Mouse (Mus musculus): ENCODE results near the gene Pecam1.

DNA sequence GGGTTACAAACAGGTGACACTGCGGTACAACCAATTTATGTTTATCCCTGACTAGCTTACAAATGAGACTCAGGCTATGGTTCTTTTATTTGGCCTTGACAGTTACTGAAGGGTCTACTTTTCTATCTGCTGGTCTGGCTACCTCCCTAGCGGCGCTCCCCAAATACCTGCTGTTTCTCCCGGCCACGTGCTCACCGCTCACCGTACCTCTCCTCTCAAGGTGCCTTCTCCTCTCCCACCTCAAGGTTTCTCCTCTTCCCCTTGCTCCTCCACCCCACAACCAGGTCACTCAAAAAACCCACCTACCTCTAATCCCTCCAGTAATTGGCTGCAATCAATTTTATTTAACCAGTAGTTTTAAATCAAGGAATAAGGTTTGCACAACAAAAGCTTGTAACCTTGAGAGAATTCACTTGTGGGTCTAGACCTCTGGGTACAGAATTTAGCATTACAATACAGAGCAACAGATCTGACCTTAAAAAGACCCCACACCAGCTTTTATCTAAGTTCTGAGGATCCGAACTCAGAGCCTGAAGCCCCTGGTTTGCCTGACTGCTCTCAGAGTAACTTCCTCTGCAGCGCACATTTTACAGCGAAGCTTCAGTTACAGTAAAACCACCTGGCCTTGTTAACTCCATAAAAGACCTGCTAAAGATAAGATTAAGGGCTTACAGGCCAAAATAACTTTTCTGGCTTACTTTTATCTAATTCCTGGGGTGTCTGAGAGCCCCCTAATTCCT, 26.1 kb downstream of the Pecam1 start:
- TF ChIP-seq POLR2A (IDR thresholded peaks at IDR 0.05; ENCODE audit: borderline replicate concordance, extremely low read depth, low read depth, low read length) (no peak), CTCF (IDR thresholded peaks at IDR 0.05; ENCODE audit: insufficient read depth, low read length) (no peak)
